Mouse (Mus musculus) lung, embryonic 16.5 days (tissue): ENCODE results near the gene Dido1. TPM values are rescaled to one million over a fixed set of nuclear protein-coding genes. Genes with fewer than 3 reads are reported as not detected.
A peak's percentile ranks its signal among the peaks of the same experiment; 100 is the strongest.

Experiments
- ATAC-seq: fragments of 200-750 bp; cut with Nextera tagmentation; 2 replicates; pipeline ENCODE4 v1.8.0; 2017; ENCODE audit warnings: low read depth, mild to moderate bottlenecking, moderate library complexity
- H3K27ac ChIP-seq: fragments of 300-500 bp; sonication (generic); 2 replicates; pipeline ENCODE4 v1.5.1; 2014; ENCODE audit warnings: mild to moderate bottlenecking, control low read depth, low read length
- H3K27me3 ChIP-seq: fragments of 300-500 bp; sonication (generic); 2 replicates; pipeline ENCODE4 v1.6.1; 2014; ENCODE audit warnings: low read depth, low read length, mixed read lengths; ENCODE audit not compliant: control insufficient read depth, insufficient read depth
- H3K36me3 ChIP-seq: fragments of 300-500 bp; sonication (generic); 2 replicates; pipeline ENCODE4 v1.6.1; 2014; ENCODE audit warnings: low read length; ENCODE audit not compliant: control insufficient read depth, insufficient read depth
- H3K4me1 ChIP-seq: fragments of 300-500 bp; sonication (generic); replicated peaks from 2 replicates; pipeline ENCODE4 v1.6.1; 2014; ENCODE audit warnings: low read length, mixed read lengths; ENCODE audit not compliant: control insufficient read depth, insufficient read depth
- H3K4me2 ChIP-seq: fragments of 300-500 bp; sonication (generic); 2 replicates; pipeline ENCODE4 v1.6.1; 2014; ENCODE audit warnings: low read depth, low read length, control low read depth
- H3K4me3 ChIP-seq: fragments of 300-500 bp; sonication (generic); 2 replicates; pipeline ENCODE4 v1.5.1; 2014; ENCODE audit warnings: mild to moderate bottlenecking, low read length, control low read depth
- H3K9ac ChIP-seq: fragments of 300-500 bp; sonication (generic); 2 replicates; pipeline ENCODE4 v1.6.1; 2014; ENCODE audit warnings: low read length, control low read depth
- H3K9me3 ChIP-seq: fragments of 300-500 bp; sonication (generic); 2 replicates; pipeline ENCODE4 v1.6.1; 2016; ENCODE audit warnings: low read length; ENCODE audit not compliant: control insufficient read depth
- WGBS: fragments of 180-500 bp; shearing (Covaris S2); extraction: QIAGEN DNeasy Blood & Tissue Kit; methylation state at CpG from one replicate; pipeline ENCODE4 v1.1.7; 2014; 5-methylcytosine and 5-hydroxymethylcytosine counted together
- polyA plus RNA-seq: library from polyadenylated mRNA; unstranded; fragments of >200 nt; fragmentation: Nextera tagmentation; extraction: Ambion mirVana; gene quantifications from 2 replicates; pipeline ENCODE4 v1.2.1, GENCODE M21; 2015

Gene Dido1
- polyA plus RNA-seq, 1 experiment from 2014 or later = 28.2 TPM

DNA sequence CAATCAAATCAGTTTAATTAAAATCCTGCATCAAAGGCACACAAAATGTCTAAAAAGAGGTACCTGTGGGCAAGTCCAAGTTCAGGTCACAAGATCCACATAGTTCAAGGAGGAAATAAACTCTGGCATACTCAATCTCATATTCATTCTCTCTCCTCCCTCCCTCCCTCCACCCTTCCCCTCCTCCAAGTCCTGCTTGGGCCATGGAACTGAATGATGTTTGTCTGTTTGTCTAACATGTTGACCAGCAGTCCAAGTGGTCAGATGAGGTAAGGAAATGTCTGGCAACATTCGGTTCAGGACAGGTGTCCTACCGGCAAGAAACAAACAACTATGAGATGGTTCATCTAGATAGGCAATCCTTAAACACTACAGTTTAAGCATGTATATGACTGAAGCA is 33.1 kb downstream of the Dido1 start:
- peaks cover 23% of the 10 kb centered on the region for H3K36me3 ChIP-seq
- no peaks in the 10 kb centered on the region for H3K4me1 ChIP-seq
- H3K27me3 ChIP-seq = no peaks in the 10 kb centered on the region
- no peak overlapping the region for H3K4me3 ChIP-seq
- H3K9ac ChIP-seq = no peak overlapping the region
- ATAC-seq = no peak
- H3K27ac ChIP-seq = no peak overlapping the region
- H3K9me3 ChIP-seq = no peaks in the 10 kb centered on the region
- WGBS = 69% methylated on average over 2 of the region's 2 CpGs
- no peak overlapping the region for H3K4me2 ChIP-seq

GRCm38 (mm10) chr2:180662008-180662407 is 47.8 kb downstream of the Dido1 start:
- Histone ChIP-seq H3K4me3 (no peak overlapping the region), H3K9me3 (no peaks in the 10 kb centered on the region), H3K9ac (no peak overlapping the region), H3K4me2 (no peak overlapping the region), H3K27ac (no peak overlapping the region), H3K27me3 (no peaks in the 10 kb centered on the region), H3K4me1 (peaks cover 3% of the 10 kb centered on the region; the same call in 1 of the 2 replicates), H3K36me3 (peaks cover 28% of the 10 kb centered on the region)
- 78% methylated on average over 4 of the region's 4 CpGs for WGBS
- no peak for ATAC-seq

- H3K4me1 ChIP-seq = peaks cover 3% of the 10 kb centered on the region; the same call in 1 of the 2 replicates
- H3K36me3 ChIP-seq = peaks cover 20% of the 10 kb centered on the region
- H3K4me3 ChIP-seq = no peak overlapping the region
- no peak overlapping the region for H3K27ac ChIP-seq
- H3K9ac ChIP-seq = no peak overlapping the region
- H3K9me3 ChIP-seq = no peaks in the 10 kb centered on the region
- H3K27me3 ChIP-seq = no peaks in the 10 kb centered on the region
- no peak overlapping the region for H3K4me2 ChIP-seq
- no peak for ATAC-seq
- WGBS = 89% methylated on average over 5 of the region's 5 CpGs
Measured at GRCm38 (mm10) chr2:180660521-180660920, 49.3 kb downstream of the Dido1 start.

GRCm38 (mm10) chr2:180659353-180660150 is 50.2 kb downstream of the Dido1 start:
- Histone ChIP-seq H3K27ac (no peak overlapping the region), H3K4me2 (peak overlapping the region; percentile 29; the same call in 1 of the 2 replicates), H3K9ac (peak overlapping the region; percentile 30), H3K9me3 (no peaks in the 10 kb centered on the region), H3K27me3 (no peaks in the 10 kb centered on the region), H3K4me1 (peaks cover 3% of the 10 kb centered on the region; the same call in 1 of the 2 replicates), H3K4me3 (0 out of 2 replicates have a peak overlapping the region, but pooled peaks have one; percentile 3), H3K36me3 (peaks cover 14% of the 10 kb centered on the region)
- WGBS = 34% methylated on average over 42 of the region's 42 CpGs
- ATAC-seq = peak; percentile 23; the same call in 1 of the 2 replicates

GRCm38 (mm10) chr2:180658381-180658780 is 51.4 kb downstream of the Dido1 start:
- H3K36me3 ChIP-seq = peaks cover 10% of the 10 kb centered on the region
- no peak overlapping the region for H3K9ac ChIP-seq
- no peak overlapping the region for H3K4me2 ChIP-seq
- 84% methylated on average over 5 of the region's 5 CpGs for WGBS
- no peaks in the 10 kb centered on the region for H3K9me3 ChIP-seq
- no peaks in the 10 kb centered on the region for H3K27me3 ChIP-seq
- no peak for ATAC-seq
- H3K27ac ChIP-seq = no peak overlapping the region
- no peak overlapping the region for H3K4me3 ChIP-seq
- peaks cover 3% of the 10 kb centered on the region; the same call in 1 of the 2 replicates for H3K4me1 ChIP-seq

GRCm38 (mm10) chr2:180657394-180658013 is 52.3 kb downstream of the Dido1 start:
- H3K36me3 ChIP-seq = peaks cover 10% of the 10 kb centered on the region
- peaks cover 3% of the 10 kb centered on the region; the same call in 1 of the 2 replicates for H3K4me1 ChIP-seq
- H3K27me3 ChIP-seq = no peaks in the 10 kb centered on the region
- no peaks in the 10 kb centered on the region for H3K9me3 ChIP-seq
- H3K4me2 ChIP-seq = no peak overlapping the region
- ATAC-seq = peak; percentile 65
- 70% methylated on average over 4 of the region's 4 CpGs for WGBS
- H3K9ac ChIP-seq = no peak overlapping the region
- no peak overlapping the region for H3K4me3 ChIP-seq
- no peak overlapping the region for H3K27ac ChIP-seq

GRCm38 (mm10) chr2:180655150-180655549 is 54.6 kb downstream of the Dido1 start:
- Histone ChIP-seq H3K4me3 (no peak overlapping the region), H3K27ac (no peak overlapping the region), H3K4me2 (no peak overlapping the region), H3K36me3 (no peaks in the 10 kb centered on the region), H3K9ac (no peak overlapping the region), H3K9me3 (no peaks in the 10 kb centered on the region), H3K4me1 (peaks cover 3% of the 10 kb centered on the region; the same call in 1 of the 2 replicates), H3K27me3 (no peaks in the 10 kb centered on the region)
- no peak for ATAC-seq
- 62% methylated on average over 6 of the region's 6 CpGs for WGBS

DNA sequence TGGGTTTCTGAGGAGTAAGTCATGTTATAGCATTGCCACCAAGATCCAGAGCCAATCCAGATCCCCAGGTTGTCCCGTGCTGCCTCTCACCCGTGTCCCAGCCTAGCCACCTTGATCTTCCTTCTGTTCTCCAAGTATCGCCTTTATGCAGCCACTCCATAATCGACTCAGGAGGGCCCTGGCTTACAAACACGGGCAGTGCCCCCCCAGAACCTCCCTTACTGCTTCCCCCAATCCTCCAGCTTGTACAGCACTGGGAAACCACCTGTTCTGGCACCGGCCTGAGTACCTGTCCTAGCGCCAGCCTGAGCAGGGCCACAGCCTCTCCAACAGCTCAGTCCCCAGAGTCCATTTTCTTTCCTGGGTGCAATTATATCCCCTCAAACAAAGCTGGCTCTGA is 55.1 kb downstream of the Dido1 start:
- Histone ChIP-seq H3K4me1 (no peaks in the 10 kb centered on the region), H3K36me3 (no peaks in the 10 kb centered on the region), H3K9me3 (no peaks in the 10 kb centered on the region), H3K27ac (no peak overlapping the region), H3K9ac (no peak overlapping the region), H3K27me3 (no peaks in the 10 kb centered on the region), H3K4me3 (no peak overlapping the region), H3K4me2 (no peak overlapping the region)
- 80% methylated on average over 7 of the region's 7 CpGs for WGBS
- no peak for ATAC-seq

GRCm38 (mm10) chr2:180646841-180647240 is 63.0 kb downstream of the Dido1 start:
- Histone ChIP-seq H3K4me3 (no peak overlapping the region), H3K4me1 (peaks cover 3% of the 10 kb centered on the region; the same call in 1 of the 2 replicates), H3K9ac (no peak overlapping the region), H3K9me3 (peaks cover 13% of the 10 kb centered on the region), H3K27ac (no peak overlapping the region), H3K27me3 (peaks cover 21% of the 10 kb centered on the region), H3K4me2 (no peak overlapping the region), H3K36me3 (no peaks in the 10 kb centered on the region)
- no peak for ATAC-seq
